Mouse (Mus musculus) spleen, postnatal 4 days (tissue): ENCODE measurements around the gene Il15.

ENCODE experiments used
- DNase-seq, 2 experiments: peaks; one replicate each; pipeline ENCODE4 v3.0.0; 2022; ENCODE audit warnings: low spot score in 2 of 2

The Il15 gene

GRCm38 (mm10) chr8:82361061-82361460, 42.0 kb downstream of the Il15 start:
- no peak for DNase-seq

GRCm38 (mm10) chr8:82356091-82356490, 46.9 kb downstream of the Il15 start:
- no peak for DNase-seq

GRCm38 (mm10) chr8:82351268-82351943, 51.6 kb downstream of the Il15 start:
- DNase-seq, result no peak

- no peak for DNase-seq
Measured at GRCm38 (mm10) chr8:82349299-82349698, 53.7 kb downstream of the Il15 start.

- DNase-seq, result no peak
Measured at GRCm38 (mm10) chr8:82346485-82346884, 56.5 kb downstream of the Il15 start.

- no peak for DNase-seq
Measured at GRCm38 (mm10) chr8:82331675-82332234, 71.3 kb downstream of the Il15 start.

GRCm38 (mm10) chr8:82327986-82328652, 74.9 kb downstream of the Il15 start:
- DNase-seq, result no peak

- DNase-seq, result no peak
Measured at GRCm38 (mm10) chr8:82326061-82326460, 77.0 kb downstream of the Il15 start.

- no peak for DNase-seq
Measured at GRCm38 (mm10) chr8:82325586-82325985, 77.4 kb downstream of the Il15 start.

GRCm38 (mm10) chr8:82317446-82317845, 85.6 kb downstream of the Il15 start:
- DNase-seq, result no peak

GRCm38 (mm10) chr8:82306424-82306823, 96.6 kb downstream of the Il15 start:
- no peak for DNase-seq

GRCm38 (mm10) chr8:82296256-82296655, 106.8 kb downstream of the Il15 start:
- DNase-seq, result no peak

- DNase-seq, result no peak
Measured at GRCm38 (mm10) chr8:82291659-82292058, 111.4 kb downstream of the Il15 start.

- DNase-seq, result no peak
Measured at GRCm38 (mm10) chr8:82285866-82286265, 117.2 kb downstream of the Il15 start.

- no peak for DNase-seq
Measured at GRCm38 (mm10) chr8:82281995-82282394, 121.0 kb downstream of the Il15 start.
